Mouse (Mus musculus): ENCODE data around the gene Bsn. TPM values are rescaled to one million over a fixed set of nuclear protein-coding genes. Genes with fewer than 3 reads are reported as not detected.

Bsn gene
- polyA plus RNA-seq, 1 experiment from 2014 or later: 17.9 TPM

- 79% methylated on average over 4 of the region's 4 CpGs for WGBS
- no peaks in the 10 kb centered on the region for H3K9me3 ChIP-seq (ENCODE audit: control insufficient read depth, low read length)
These were observed 43.7 kb downstream of the Bsn start for GRCm38 (mm10) chr9:108146451-108146850.

GRCm38 (mm10) chr9:108145740-108146139 is 44.4 kb downstream of the Bsn start:
- 79% methylated on average over 6 of the region's 6 CpGs for WGBS

More at GRCm38 (mm10) chr9:108146451-108146850, 43.7 kb downstream of the Bsn start:
- no peaks in the 10 kb centered on the region; the same call in 1 of the 2 replicates for H3K4me1 ChIP-seq (ENCODE audit: control insufficient read depth, insufficient read depth, low read length)
- H3K4me3 ChIP-seq (ENCODE audit: low read depth, low read length): no peak overlapping the region
- ATAC-seq (ENCODE audit: low read depth): no peak
- H3K36me3 ChIP-seq (ENCODE audit: control insufficient read depth, insufficient read depth, low read length): no peaks in the 10 kb centered on the region
- no peak overlapping the region for H3K4me2 ChIP-seq (ENCODE audit: low read depth, low read length)
- H3K27me3 ChIP-seq (ENCODE audit: control insufficient read depth, insufficient read depth, low read length): no peaks in the 10 kb centered on the region
- no peak overlapping the region for H3K9ac ChIP-seq (replicated peaks; ENCODE audit: low read depth, low read length)
- H3K27ac ChIP-seq (ENCODE audit: low read depth, low read length): no peak overlapping the region

DNA sequence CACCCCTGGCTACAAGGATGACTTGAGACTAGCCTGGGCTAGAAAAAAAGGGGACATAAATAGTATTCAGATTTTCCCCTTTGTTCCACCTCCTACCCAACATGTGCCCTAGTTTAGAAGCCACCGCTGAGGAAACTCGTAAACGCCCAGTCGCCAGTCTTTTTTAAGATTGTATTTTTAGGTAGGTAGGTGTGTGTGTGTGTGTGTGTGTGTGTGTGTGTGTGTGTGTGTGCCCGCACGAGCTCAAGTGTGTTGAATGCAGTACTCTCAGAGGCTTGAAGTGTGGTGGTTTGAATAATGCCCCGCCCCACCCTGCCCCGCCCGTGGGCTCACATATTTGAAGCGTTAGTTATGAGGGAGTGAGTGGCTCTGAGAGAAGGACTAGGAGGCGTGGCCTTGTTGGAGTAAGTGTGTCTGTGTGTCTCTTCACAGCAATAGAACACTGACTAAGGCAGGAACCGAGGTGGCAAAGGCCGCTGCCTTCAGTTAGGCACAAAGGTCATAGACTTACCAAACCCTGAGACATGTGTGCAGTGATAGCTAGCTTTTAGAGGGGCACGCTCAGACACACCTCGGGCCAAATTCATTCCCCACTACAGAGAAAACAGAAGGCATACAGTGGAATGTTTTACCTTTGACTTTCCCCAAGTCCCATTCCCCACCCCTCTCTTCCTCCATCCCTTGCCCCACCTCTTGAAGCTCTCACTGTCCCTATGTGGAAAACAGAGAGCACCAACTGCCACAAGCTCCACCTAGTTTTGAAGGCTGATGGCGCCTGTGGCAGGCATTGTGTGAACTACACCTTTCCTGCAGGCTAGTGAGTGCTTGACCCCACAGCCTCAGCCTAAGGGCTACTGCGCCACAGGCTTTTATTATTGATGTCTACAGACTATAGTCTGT is 45.6 kb downstream of the Bsn start:
- no peak overlapping the region for H3K9ac ChIP-seq (replicated peaks; ENCODE audit: low read depth, low read length)
- no peak overlapping the region for H3K4me3 ChIP-seq (ENCODE audit: low read depth, low read length)
- H3K4me1 ChIP-seq (ENCODE audit: control insufficient read depth, insufficient read depth, low read length): no peaks in the 10 kb centered on the region; the same call in 1 of the 2 replicates
- H3K27ac ChIP-seq (ENCODE audit: low read depth, low read length): no peak overlapping the region
- 83% methylated on average over 17 of the region's 17 CpGs for WGBS
- H3K9me3 ChIP-seq (ENCODE audit: control insufficient read depth, low read length): no peaks in the 10 kb centered on the region
- H3K36me3 ChIP-seq (ENCODE audit: control insufficient read depth, insufficient read depth, low read length): no peaks in the 10 kb centered on the region
- no peak for ATAC-seq (ENCODE audit: low read depth)
- no peak overlapping the region for H3K4me2 ChIP-seq (ENCODE audit: low read depth, low read length)
- H3K27me3 ChIP-seq (ENCODE audit: control insufficient read depth, insufficient read depth, low read length): no peaks in the 10 kb centered on the region

More at GRCm38 (mm10) chr9:108145740-108146139, 44.4 kb downstream of the Bsn start:
- Histone ChIP-seq H3K27me3 (ENCODE audit: control insufficient read depth, insufficient read depth, low read length) (no peaks in the 10 kb centered on the region), H3K9me3 (ENCODE audit: control insufficient read depth, low read length) (no peaks in the 10 kb centered on the region), H3K27ac (ENCODE audit: low read depth, low read length) (no peak overlapping the region), H3K36me3 (ENCODE audit: control insufficient read depth, insufficient read depth, low read length) (no peaks in the 10 kb centered on the region), H3K4me1 (ENCODE audit: control insufficient read depth, insufficient read depth, low read length) (no peaks in the 10 kb centered on the region; the same call in 1 of the 2 replicates), H3K4me2 (ENCODE audit: low read depth, low read length) (no peak overlapping the region), H3K9ac (replicated peaks; ENCODE audit: low read depth, low read length) (no peak overlapping the region), H3K4me3 (ENCODE audit: low read depth, low read length) (no peak overlapping the region)
- no peak for ATAC-seq (ENCODE audit: low read depth)

DNA sequence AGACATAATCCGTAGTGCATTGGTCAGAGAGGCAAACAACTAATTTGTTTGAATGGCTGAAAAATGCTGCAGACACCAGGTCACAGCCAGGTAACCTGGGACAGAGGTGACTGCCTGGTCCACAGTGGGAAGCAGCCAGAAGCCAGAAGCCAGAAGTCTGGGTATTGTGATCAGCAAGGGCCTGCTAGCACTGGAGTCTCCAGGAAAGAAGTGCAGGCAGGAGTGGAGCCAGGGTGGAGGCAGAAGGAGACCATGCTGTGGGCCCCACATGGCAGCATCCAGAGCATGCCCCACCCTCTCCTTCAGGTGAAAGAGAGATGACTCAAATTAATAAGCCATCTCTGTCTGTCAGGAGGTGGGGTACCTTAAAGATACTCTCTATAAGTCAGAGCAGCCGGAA is 46.7 kb downstream of the Bsn start:
- no peak overlapping the region for H3K4me3 ChIP-seq (ENCODE audit: low read depth, low read length)
- no peak overlapping the region for H3K9ac ChIP-seq (replicated peaks; ENCODE audit: low read depth, low read length)
- no peaks in the 10 kb centered on the region for H3K9me3 ChIP-seq (ENCODE audit: control insufficient read depth, low read length)
- 83% methylated on average over 2 of the region's 2 CpGs for WGBS
- H3K36me3 ChIP-seq (ENCODE audit: control insufficient read depth, insufficient read depth, low read length): peaks cover 8% of the 10 kb centered on the region; the same call in 1 of the 2 replicates
- no peak for ATAC-seq (ENCODE audit: low read depth)
- no peak overlapping the region for H3K4me2 ChIP-seq (ENCODE audit: low read depth, low read length)
- H3K27ac ChIP-seq (ENCODE audit: low read depth, low read length): no peak overlapping the region
- no peaks in the 10 kb centered on the region for H3K27me3 ChIP-seq (ENCODE audit: control insufficient read depth, insufficient read depth, low read length)
- H3K4me1 ChIP-seq (ENCODE audit: control insufficient read depth, insufficient read depth, low read length): no peaks in the 10 kb centered on the region; the same call in 1 of the 2 replicates

- ATAC-seq (ENCODE audit: low read depth): no peak
- Histone ChIP-seq H3K9ac (replicated peaks; ENCODE audit: low read depth, low read length) (no peak overlapping the region), H3K4me2 (ENCODE audit: low read depth, low read length) (no peak overlapping the region), H3K4me3 (ENCODE audit: low read depth, low read length) (no peak overlapping the region), H3K36me3 (ENCODE audit: control insufficient read depth, insufficient read depth, low read length) (peaks cover 10% of the 10 kb centered on the region; the same call in 1 of the 2 replicates), H3K27me3 (ENCODE audit: control insufficient read depth, insufficient read depth, low read length) (no peaks in the 10 kb centered on the region), H3K9me3 (ENCODE audit: control insufficient read depth, low read length) (no peaks in the 10 kb centered on the region), H3K27ac (ENCODE audit: low read depth, low read length) (no peak overlapping the region), H3K4me1 (ENCODE audit: control insufficient read depth, insufficient read depth, low read length) (no peaks in the 10 kb centered on the region)
- WGBS: 88% methylated on average over 10 of the region's 10 CpGs
These were observed 48.8 kb downstream of the Bsn start for GRCm38 (mm10) chr9:108141387-108141786.

DNA sequence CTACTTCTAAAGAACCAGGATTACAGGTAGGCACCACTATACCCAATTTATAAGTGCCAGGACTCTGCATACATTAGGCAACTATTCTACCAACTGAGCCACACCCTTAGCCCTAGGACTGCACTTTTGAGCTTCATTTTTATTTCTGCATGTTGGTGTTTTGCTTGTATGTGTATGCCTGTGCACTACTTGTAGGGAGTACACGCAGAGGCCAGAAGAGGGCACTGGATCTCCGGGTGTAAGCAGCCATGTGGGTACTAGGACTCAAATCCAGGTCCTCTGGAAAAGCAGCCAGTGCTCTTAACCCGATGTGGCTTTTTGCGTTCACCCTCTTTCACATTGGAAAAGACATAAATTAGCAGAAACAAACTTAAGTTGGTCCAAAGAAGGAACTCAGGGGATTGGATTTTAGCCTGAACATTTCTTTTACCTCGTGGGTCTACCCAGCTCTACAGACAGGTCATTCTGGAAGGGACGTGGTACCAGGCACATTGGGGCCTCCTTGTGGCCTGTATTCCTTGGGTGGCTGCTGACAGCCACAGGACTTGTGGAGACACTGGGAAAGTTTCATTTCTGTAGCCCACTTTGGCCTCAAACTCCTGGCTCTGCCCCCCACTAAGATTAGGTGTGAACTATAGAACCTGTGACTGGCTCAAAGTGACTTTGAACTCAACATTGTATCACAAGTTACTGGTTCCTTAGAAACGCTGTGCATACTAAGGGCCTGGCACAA is 50.1 kb downstream of the Bsn start:
- Histone ChIP-seq H3K4me2 (ENCODE audit: low read depth, low read length) (no peak overlapping the region), H3K4me1 (ENCODE audit: control insufficient read depth, insufficient read depth, low read length) (no peaks in the 10 kb centered on the region), H3K9me3 (ENCODE audit: control insufficient read depth, low read length) (no peaks in the 10 kb centered on the region), H3K9ac (replicated peaks; ENCODE audit: low read depth, low read length) (no peak overlapping the region), H3K27me3 (ENCODE audit: control insufficient read depth, insufficient read depth, low read length) (no peaks in the 10 kb centered on the region), H3K4me3 (ENCODE audit: low read depth, low read length) (no peak overlapping the region), H3K36me3 (ENCODE audit: control insufficient read depth, insufficient read depth, low read length) (peaks cover 12% of the 10 kb centered on the region; the same call in 1 of the 2 replicates), H3K27ac (ENCODE audit: low read depth, low read length) (no peak overlapping the region)
- no peak for ATAC-seq (ENCODE audit: low read depth)
- WGBS: 81% methylated on average over 7 of the region's 7 CpGs

DNA sequence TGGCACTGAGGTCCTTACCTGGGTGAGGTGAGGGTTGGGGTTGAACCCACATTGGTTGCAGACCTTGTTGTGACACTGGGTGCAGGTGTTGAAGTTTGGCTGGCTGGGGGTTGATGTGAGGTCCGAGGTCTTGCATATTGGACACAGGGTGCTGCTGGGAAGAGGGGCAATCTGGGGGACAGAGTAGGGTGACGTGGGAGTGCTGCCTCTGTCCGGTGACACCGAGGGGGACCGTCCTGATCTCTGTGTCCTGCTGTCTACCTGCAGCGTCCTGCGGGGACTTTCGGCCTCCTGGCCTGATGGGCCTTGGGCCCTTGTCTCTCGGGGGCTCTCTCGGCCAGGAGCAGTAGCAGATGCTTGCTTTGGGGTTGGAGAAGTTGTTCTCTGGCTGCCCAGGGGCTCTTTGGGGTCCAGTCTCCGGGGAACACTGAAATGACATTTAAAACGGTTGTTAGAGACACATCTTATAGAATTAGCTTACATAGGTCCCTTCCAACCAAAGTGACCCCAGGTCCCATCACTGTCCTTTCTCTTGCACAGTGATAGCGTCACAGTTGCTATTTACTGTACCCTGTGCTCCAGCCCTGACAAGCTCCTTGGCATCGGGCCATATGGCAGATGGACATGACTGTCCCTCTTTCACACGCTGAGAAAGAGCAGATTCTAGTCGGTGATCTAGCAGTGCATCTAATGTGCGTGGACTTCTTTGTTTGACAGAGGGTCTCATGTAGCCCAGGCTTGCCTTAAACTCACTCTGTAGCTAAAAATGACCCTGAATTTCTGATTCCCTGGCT is 50.8 kb downstream of the Bsn start:
- no peak overlapping the region for H3K4me2 ChIP-seq (ENCODE audit: low read depth, low read length)
- no peak for ATAC-seq (ENCODE audit: low read depth)
- H3K4me3 ChIP-seq (ENCODE audit: low read depth, low read length): no peak overlapping the region
- no peaks in the 10 kb centered on the region for H3K4me1 ChIP-seq (ENCODE audit: control insufficient read depth, insufficient read depth, low read length)
- H3K9me3 ChIP-seq (ENCODE audit: control insufficient read depth, low read length): no peaks in the 10 kb centered on the region
- 79% methylated on average over 17 of the region's 17 CpGs for whole genome bisulfite sequencing
- H3K27me3 ChIP-seq (ENCODE audit: control insufficient read depth, insufficient read depth, low read length): no peaks in the 10 kb centered on the region
- peaks cover 12% of the 10 kb centered on the region; the same call in 1 of the 2 replicates for H3K36me3 ChIP-seq (ENCODE audit: control insufficient read depth, insufficient read depth, low read length)
- no peak overlapping the region for H3K27ac ChIP-seq (ENCODE audit: low read depth, low read length)
- H3K9ac ChIP-seq (replicated peaks; ENCODE audit: low read depth, low read length): no peak overlapping the region

DNA sequence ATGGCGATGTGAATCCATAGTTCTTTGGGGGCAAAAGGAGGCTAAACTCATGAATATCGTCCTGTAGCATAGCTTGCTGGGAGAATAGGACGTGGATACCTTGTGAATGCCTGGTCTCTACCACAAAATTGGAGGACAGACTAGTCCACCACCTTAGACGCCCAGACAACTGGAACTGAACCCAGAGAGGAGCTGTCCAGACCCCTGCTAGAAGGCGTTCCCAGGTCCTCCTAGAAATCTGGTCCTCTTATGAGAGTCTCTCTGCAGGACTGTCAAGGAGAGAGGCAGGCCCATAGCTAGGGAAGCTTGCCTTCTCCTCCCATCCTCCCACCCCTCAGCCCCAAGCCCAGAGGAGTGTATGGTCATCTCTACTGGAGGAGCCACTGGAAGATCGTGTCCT is 52.1 kb downstream of the Bsn start:
- H3K4me1 ChIP-seq (ENCODE audit: control insufficient read depth, insufficient read depth, low read length): no peaks in the 10 kb centered on the region
- H3K27ac ChIP-seq (ENCODE audit: low read depth, low read length): no peak overlapping the region
- 87% methylated on average over 6 of the region's 6 CpGs for WGBS
- no peak overlapping the region for H3K9ac ChIP-seq (replicated peaks; ENCODE audit: low read depth, low read length)
- H3K4me2 ChIP-seq (ENCODE audit: low read depth, low read length): no peak overlapping the region
- ATAC-seq (ENCODE audit: low read depth): no peak
- H3K9me3 ChIP-seq (ENCODE audit: control insufficient read depth, low read length): no peaks in the 10 kb centered on the region
- H3K27me3 ChIP-seq (ENCODE audit: control insufficient read depth, insufficient read depth, low read length): no peaks in the 10 kb centered on the region
- no peak overlapping the region for H3K4me3 ChIP-seq (ENCODE audit: low read depth, low read length)
- H3K36me3 ChIP-seq (ENCODE audit: control insufficient read depth, insufficient read depth, low read length): peaks cover 12% of the 10 kb centered on the region; the same call in 1 of the 2 replicates

Data from neural tube, embryonic 14.5 days (tissue).